Mouse (Mus musculus) forebrain, embryonic 10.5 days (tissue): ENCODE data around the gene Gm27235. TPM values are rescaled to one million over a fixed set of nuclear protein-coding genes. Genes with fewer than 3 reads are reported as not detected.
"Not testable (repeated sequence)": the region's sequence is repeated elsewhere in the genome, so short reads cannot be mapped to it uniquely, and the experiment has no call there.

Source experiments
- DNase-seq: peaks from one replicate; pipeline ENCODE4 v3.0.0-alpha.2; 2017; ENCODE audit warnings: low spot score; ENCODE audit errors: extremely low spot score
- H3K27ac ChIP-seq: fragments of 300-500 bp; sonication (generic); 2 replicates; pipeline ENCODE4 v1.5.1; 2016; ENCODE audit warnings: mild to moderate bottlenecking
- H3K27me3 ChIP-seq: fragments of 300-500 bp; sonication (generic); 2 replicates; pipeline ENCODE4 v1.6.1; 2016; ENCODE audit warnings: mild to moderate bottlenecking; ENCODE audit not compliant: poor library complexity, severe bottlenecking
- H3K36me3 ChIP-seq: fragments of 300-500 bp; sonication (generic); replicated peaks from 2 replicates; pipeline ENCODE4 v1.6.1; 2016; ENCODE audit warnings: mild to moderate bottlenecking, moderate library complexity
- H3K4me1 ChIP-seq: fragments of 300-500 bp; sonication (generic); 2 replicates; pipeline ENCODE4 v1.6.1; 2016
- H3K4me3 ChIP-seq: fragments of 300-500 bp; sonication (generic); 2 replicates; pipeline ENCODE4 v1.5.1; 2016; ENCODE audit warnings: mild to moderate bottlenecking, moderate library complexity
- H3K9me3 ChIP-seq: fragments of 300-500 bp; sonication (generic); 2 replicates; pipeline ENCODE4 v1.6.1; 2016; ENCODE audit warnings: mild to moderate bottlenecking, moderate library complexity
- WGBS: fragments of 180-500 bp; shearing (Covaris S2); methylation state at CpG from one replicate; pipeline ENCODE4 v1.1.7; 2016; 5-methylcytosine and 5-hydroxymethylcytosine counted together
- polyA plus RNA-seq: library from polyadenylated mRNA; unstranded; fragments of >200 nt; fragmentation: Nextera tagmentation; extraction: Ambion mirVana; gene quantifications from 2 replicates; pipeline ENCODE4 v1.2.1, GENCODE M21; 2016

Gene Gm27235
- polyA plus RNA-seq: not detected in 2 replicates

DNA sequence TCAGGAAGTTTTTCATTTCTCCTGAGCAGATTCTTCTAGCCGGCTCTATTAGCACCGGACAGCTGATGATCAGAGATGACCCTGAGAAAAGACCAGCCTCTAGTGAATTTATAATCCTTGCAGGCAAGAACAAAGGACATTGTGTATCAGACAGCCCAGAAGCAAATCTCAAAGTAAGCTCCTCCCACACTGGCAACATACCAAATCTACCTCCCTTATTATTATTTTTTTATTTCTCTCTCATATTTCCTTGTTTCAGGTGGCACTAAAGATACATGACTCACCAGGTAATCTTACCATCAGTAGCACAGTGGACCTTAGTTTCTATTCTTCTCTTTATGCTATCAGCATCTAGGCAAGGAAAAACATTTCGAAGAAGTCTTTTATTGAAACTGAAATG is at the start of gene Gm27235, which contains the start of gene D730048I06Rik:
TSS of gene Gm27235 (minus strand) at position 101 of the 400 bp plus-strand sequence.
TSS of gene D730048I06Rik (minus strand) at position 112 of the 400 bp plus-strand sequence.
- DNase-seq: no peak
- no peak within 1 kb of the TSS for H3K27ac ChIP-seq
- H3K4me3 ChIP-seq: no peak within 1 kb of the TSS
- H3K27me3 ChIP-seq: no peaks in the 10 kb centered on the region
- 89% methylated on average over 3 of the region's 3 CpGs for WGBS
- peaks cover 47% of the 10 kb centered on the region for H3K9me3 ChIP-seq
- H3K4me1 ChIP-seq: no peaks in the 10 kb centered on the region
- no peaks in the 10 kb centered on the region for H3K36me3 ChIP-seq

DNA sequence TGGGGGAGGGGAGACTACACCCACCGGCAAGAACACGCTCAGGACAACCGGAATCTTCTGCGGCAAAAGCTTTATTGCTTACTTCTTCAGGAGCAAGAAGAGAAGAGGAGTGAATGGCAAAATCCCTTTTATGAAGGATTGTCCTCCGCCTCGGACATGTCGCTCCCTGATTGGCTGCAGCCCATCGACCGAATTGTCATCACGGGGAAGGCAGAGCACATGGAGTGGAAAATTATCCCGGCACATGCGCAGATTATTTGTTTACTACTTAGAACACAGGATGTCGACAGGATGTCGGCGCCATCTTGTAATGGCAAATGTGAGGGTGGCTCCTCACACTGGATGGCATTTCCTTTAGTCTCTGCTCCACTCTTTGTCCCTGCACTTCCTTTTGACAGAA is 28.0 kb upstream of the Gm27235 start:
- H3K27ac ChIP-seq, H3K36me3 ChIP-seq, DNase-seq, H3K27me3 ChIP-seq, H3K4me3 ChIP-seq, H3K4me1 ChIP-seq: not testable (repeated sequence)
- H3K9me3 ChIP-seq: peaks cover 29% of the 10 kb centered on the region
- 93% methylated on average over 15 of the region's 15 CpGs for WGBS

DNA sequence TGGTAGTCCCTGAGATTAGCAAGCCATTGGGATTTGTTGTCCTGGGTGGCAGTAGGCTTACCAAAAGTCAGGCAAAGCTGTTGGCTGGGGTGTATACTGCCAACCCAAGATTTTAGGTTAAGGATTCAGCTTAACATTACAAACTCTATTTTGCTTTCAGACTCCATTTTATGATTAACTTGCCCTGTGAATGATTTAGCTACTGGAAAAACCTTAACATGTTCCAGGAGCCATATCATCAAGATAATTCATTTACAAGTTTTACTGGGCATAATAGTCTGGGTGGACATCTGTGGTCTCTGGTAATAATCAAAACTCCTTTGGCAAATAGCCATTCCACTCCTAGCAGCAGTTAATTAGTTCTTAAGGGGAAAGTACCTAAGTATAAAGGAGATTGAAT is 8.2 kb upstream of the Gm27235 start:
- Histone ChIP-seq H3K4me3 (no peak overlapping the region), H3K36me3 (no peaks in the 10 kb centered on the region), H3K4me1 (no peaks in the 10 kb centered on the region), H3K27ac (no peak overlapping the region), H3K9me3 (peaks cover 40% of the 10 kb centered on the region), H3K27me3 (no peaks in the 10 kb centered on the region)
- DNase-seq: no peak

DNA sequence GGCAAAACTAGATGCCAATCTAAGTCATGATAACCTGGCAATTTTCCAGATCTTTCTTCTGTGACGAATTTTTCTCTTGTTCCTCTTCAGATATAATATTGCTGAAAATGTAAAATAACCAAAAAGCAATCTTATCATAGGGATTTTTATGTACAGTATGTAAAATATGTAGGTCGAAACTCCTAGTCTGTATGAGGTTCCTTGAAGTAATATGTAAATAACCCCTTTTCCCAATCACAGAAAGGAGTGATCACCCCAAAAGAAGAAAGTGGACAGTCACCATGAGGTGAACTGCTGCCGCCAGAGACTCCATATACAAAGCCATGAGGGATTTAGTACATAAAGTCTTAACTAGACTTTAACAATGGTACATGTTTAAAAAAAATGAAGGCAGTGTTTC is 11.9 kb downstream of the Gm27235 start, which contains the start of gene Gm17727:
TSS of gene Gm17727 (minus strand) at position 101 of the 400 bp plus-strand sequence.
- 61% methylated on average over 3 of the region's 3 CpGs for WGBS

DNA sequence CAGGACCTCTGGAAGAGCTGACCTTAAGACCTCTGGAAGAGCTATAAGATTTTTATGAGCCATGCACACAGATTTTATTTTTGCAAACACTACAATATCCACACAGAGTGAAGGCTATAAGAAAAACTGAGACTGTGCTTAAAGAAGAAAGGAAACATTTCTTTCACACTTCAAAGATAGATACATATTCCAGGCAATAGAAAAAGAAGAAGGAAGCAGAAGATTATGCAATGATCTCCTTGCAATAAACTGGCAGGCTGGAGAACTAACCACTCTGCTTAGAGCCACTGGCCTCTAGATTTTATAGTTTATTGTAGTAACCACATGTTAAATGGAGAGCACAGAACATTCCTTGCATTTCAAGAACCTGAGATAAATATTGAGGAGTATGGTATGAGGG is 33.1 kb downstream of the Gm27235 start:
- H3K27me3 ChIP-seq: no peaks in the 10 kb centered on the region
- no peaks in the 10 kb centered on the region for H3K36me3 ChIP-seq
- no peak overlapping the region for H3K27ac ChIP-seq
- peaks cover 30% of the 10 kb centered on the region for H3K9me3 ChIP-seq
- DNase-seq: no peak
- no peaks in the 10 kb centered on the region for H3K4me1 ChIP-seq
- no peak overlapping the region for H3K4me3 ChIP-seq

More for the DNA sequence above, 11.9 kb downstream of the Gm27235 start, which contains the start of gene Gm17727:
- H3K9me3 ChIP-seq: peaks cover 31% of the 10 kb centered on the region
- no peak within 1 kb of the TSS for H3K4me3 ChIP-seq
- no peaks in the 10 kb centered on the region for H3K27me3 ChIP-seq
- no peak within 1 kb of the TSS for H3K27ac ChIP-seq
- H3K36me3 ChIP-seq: no peaks in the 10 kb centered on the region
- H3K4me1 ChIP-seq: no peaks in the 10 kb centered on the region
- no peak for DNase-seq

DNA sequence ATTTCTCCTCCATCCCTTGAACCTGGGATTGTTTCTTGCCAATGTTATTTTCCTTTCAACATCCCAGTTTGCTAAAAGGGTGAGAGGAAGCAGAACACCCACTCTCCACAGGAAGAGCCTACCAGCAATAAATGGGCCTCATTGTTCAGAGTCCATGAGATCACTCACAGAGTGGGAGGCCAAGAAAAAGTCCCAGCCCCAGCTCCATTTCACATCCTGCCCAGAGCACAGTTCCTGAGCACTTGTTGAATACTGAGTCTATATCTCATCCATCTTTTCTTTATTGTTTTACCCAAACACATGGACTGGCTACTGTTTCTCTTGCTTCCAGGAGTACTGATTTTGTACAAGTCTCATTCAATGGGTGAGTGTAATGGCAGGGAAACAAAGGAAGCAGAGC is 49.2 kb downstream of the Gm27235 start, which contains the start of gene Gm17677:
TSS of gene Gm17677 (plus strand) at position 301 of the 400 bp plus-strand sequence.
- no peaks in the 10 kb centered on the region for H3K4me1 ChIP-seq
- no peaks in the 10 kb centered on the region for H3K27me3 ChIP-seq
- H3K9me3 ChIP-seq: peaks cover 46% of the 10 kb centered on the region
- H3K36me3 ChIP-seq: no peaks in the 10 kb centered on the region
- DNase-seq: no peak
- H3K27ac ChIP-seq: no peak within 1 kb of the TSS
- no peak within 1 kb of the TSS for H3K4me3 ChIP-seq

Other genes starting within 250 kb of the Gm27235 start
- 7.8 and 7.9 TPM in 2 replicates for gene Ddx25, start 231.6 kb downstream of the Gm27235 start, polyA plus RNA-seq
- gene Pus3, start 231.5 kb downstream of the Gm27235 start, polyA plus RNA-seq: 20.4 and 22.9 TPM in 2 replicates
- 2.0 and 2.5 TPM in 2 replicates for gene Pate2, start 219.8 kb downstream of the Gm27235 start, polyA plus RNA-seq
- gene Hyls1, start 219.7 kb downstream of the Gm27235 start, polyA plus RNA-seq: 28.0 and 28.6 TPM in 2 replicates
- gene Pate4, start 178.2 kb downstream of the Gm27235 start, polyA plus RNA-seq: not detected in 2 replicates
- gene Pate3, start 141.9 kb downstream of the Gm27235 start, polyA plus RNA-seq: 0.20 TPM in 1 of 2 replicates, not detected in the other
- gene Pate1, start 102.7 kb downstream of the Gm27235 start, polyA plus RNA-seq: not detected in 2 replicates
- not detected in 2 replicates for gene Gm17677, start 49.1 kb downstream of the Gm27235 start, polyA plus RNA-seq
- not detected in 2 replicates for gene Gm17727, start 12.0 kb downstream of the Gm27235 start, polyA plus RNA-seq
- gene D730048I06Rik, start within 50 bp of the Gm27235 start, polyA plus RNA-seq: not detected in 2 replicates
- gene 9230110F15Rik, start 54.0 kb upstream of the Gm27235 start, polyA plus RNA-seq: not detected in 2 replicates
- gene 9230113P08Rik, start 118.3 kb upstream of the Gm27235 start, polyA plus RNA-seq: not detected in 2 replicates